Mouse (Mus musculus): Measurements from ENCODE around the gene Eml6.

DNA sequence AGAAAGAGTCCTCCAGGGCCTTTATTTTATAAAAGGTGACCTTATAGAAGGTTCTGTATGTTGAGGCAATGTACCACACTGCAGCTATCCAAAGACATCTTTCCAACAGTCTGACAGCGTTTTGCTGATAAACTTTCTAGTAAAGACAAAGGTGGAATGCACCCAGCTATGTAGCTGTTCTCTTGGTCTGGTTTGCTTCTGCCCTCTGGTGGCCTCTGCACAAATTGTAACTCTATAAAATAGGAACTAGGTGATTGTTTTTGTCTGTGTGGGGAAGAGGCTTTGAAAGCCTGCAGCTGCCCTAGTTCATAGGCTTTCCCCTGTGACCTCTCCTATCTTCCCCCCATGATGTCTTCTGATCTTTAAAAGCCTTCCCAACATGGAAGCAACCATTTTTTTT lies 140.7 kb downstream of the Eml6 start:
- no peak for TF ChIP-seq CTCF (IDR thresholded peaks at IDR 0.05; ENCODE audit: low read depth, low read length)
- TF ChIP-seq GATA1 (IDR thresholded peaks at IDR 0.05; ENCODE audit: borderline replicate concordance, low read length): no peak

All from G1E (cell line).